Comparison of ENCODE assay signal across 13 mouse cellular contexts in genomic region chr12:92379130-92379529, GRCm38 (mm10).
DNase-seq lines count a peak whose midpoint lies in the region; ATAC-seq and TF ChIP-seq lines count a peak whose summit lies in the region.
"Had no signal": no experiment of that assay in that cellular context is flagged by ENCODE, and none has a peak within 500 bp of the region (broad histone marks: within the 10 kb centered on the region; RNA-seq: fewer than 3 reads in every experiment).

No protein-coding gene starts in this region.

- peak; percentile 43 for TF ChIP-seq CTCF in lung, postnatal 0 days (IDR thresholded peaks at IDR 0.05)
- TF ChIP-seq CTCF in brain, embryonic 14.5 days (IDR thresholded peaks at IDR 0.05; ENCODE audit: borderline replicate concordance, extremely low read depth, insufficient read depth, insufficient read length): peak; percentile 27; the same call in 1 of the 2 replicates

- DNase-seq in kidney, adult 9 months: peak; percentile 22
- DNase-seq in lung, postnatal 0 days (ENCODE audit: low spot score): no peak
- no peak for DNase-seq in lung, postnatal 25 days (ENCODE audit: low spot score)
- DNase-seq in brain, embryonic 14.5 days (ENCODE audit: low read depth): peak; percentile 72
- no peak for DNase-seq in MN1 (ENCODE audit: low spot score)
- DNase-seq: adrenal gland, postnatal 25 days; cerebellum, adult 11 months; gastrocnemius, postnatal 36 days; spleen, adult 18-20 months had no signal

- H3K36me3 ChIP-seq in kidney, embryonic 16.5 days (ENCODE audit: insufficient read depth, low read length): no peaks in the 10 kb centered on the region
- no peaks in the 10 kb centered on the region for H3K36me3 ChIP-seq in lung, postnatal 0 days (ENCODE audit: insufficient read depth, low read length)
- H3K36me3 ChIP-seq in forebrain, embryonic 16.5 days (ENCODE audit: control insufficient read depth, insufficient read depth): no peaks in the 10 kb centered on the region
- H3K36me3 ChIP-seq: hindbrain, embryonic 15.5 days had no signal

- H3K4me1 ChIP-seq in kidney, embryonic 16.5 days (ENCODE audit: insufficient read depth, low read length): no peaks in the 10 kb centered on the region
- no peaks in the 10 kb centered on the region for H3K4me1 ChIP-seq in lung, postnatal 0 days (ENCODE audit: insufficient read depth, low read depth, low read length)
- no peaks in the 10 kb centered on the region; the same call in 1 of the 2 replicates for H3K4me1 ChIP-seq in forebrain, embryonic 16.5 days (replicated peaks; ENCODE audit: control insufficient read depth, insufficient read depth, low read length)

- ATAC-seq in kidney, embryonic 16.5 days (ENCODE audit: low FRiP score, low TSS enrichment): no peak
- ATAC-seq in lung, postnatal 0 days: no peak
- ATAC-seq in forebrain, embryonic 16.5 days: peak; percentile 74

- no peak overlapping the region for H3K9ac ChIP-seq in kidney, embryonic 16.5 days (replicated peaks; ENCODE audit: low read length)
- no peak overlapping the region for H3K9ac ChIP-seq in lung, postnatal 0 days (replicated peaks; ENCODE audit: low read depth)
- H3K9ac ChIP-seq in forebrain, embryonic 16.5 days (replicated peaks; ENCODE audit: low read depth, low read length): no peak overlapping the region
- H3K9ac ChIP-seq: hindbrain, embryonic 15.5 days had no signal

- no peak overlapping the region for H3K27ac ChIP-seq in kidney, embryonic 16.5 days (ENCODE audit: low read length)
- H3K27ac ChIP-seq in lung, postnatal 0 days (ENCODE audit: low read length): no peak overlapping the region
- H3K27ac ChIP-seq in forebrain, embryonic 16.5 days (ENCODE audit: low read length): no peak overlapping the region
- H3K27ac ChIP-seq: hindbrain, embryonic 15.5 days had no signal

- 59% methylated on average over 3 of the region's 3 CpGs for WGBS in kidney, embryonic 16.5 days
- 34% methylated on average over 3 of the region's 3 CpGs for WGBS in lung, postnatal 0 days
- 32% methylated on average over 3 of the region's 3 CpGs for WGBS in forebrain, embryonic 16.5 days

- no peak for TF ChIP-seq POLR2A in brain, embryonic 14.5 days (IDR thresholded peaks at IDR 0.05; ENCODE audit: borderline replicate concordance, extremely low read depth, insufficient read depth, insufficient read length, poor library complexity, severe bottlenecking)

- no peak overlapping the region for H3K4me3 ChIP-seq in kidney, embryonic 16.5 days (ENCODE audit: low read length)
- H3K4me3 ChIP-seq in lung, postnatal 0 days (ENCODE audit: low read depth, low read length): no peak overlapping the region
- H3K4me3 ChIP-seq in forebrain, embryonic 16.5 days (replicated peaks; ENCODE audit: low read length): no peak overlapping the region
- H3K4me3 ChIP-seq: hindbrain, embryonic 15.5 days had no signal

- no peak overlapping the region for H3K4me2 ChIP-seq in kidney, embryonic 16.5 days (replicated peaks; ENCODE audit: low read depth, low read length)
- no peak overlapping the region for H3K4me2 ChIP-seq in lung, postnatal 0 days (replicated peaks; ENCODE audit: low read depth, low read length)
- no peak overlapping the region for H3K4me2 ChIP-seq in forebrain, embryonic 16.5 days (ENCODE audit: low read length)
- H3K4me2 ChIP-seq: hindbrain, embryonic 15.5 days; midbrain, embryonic 11.5 days had no signal

- TF ChIP-seq EP300 in lung, postnatal 0 days (IDR thresholded peaks at IDR 0.05): no peak

- no peaks in the 10 kb centered on the region for H3K9me3 ChIP-seq in kidney, embryonic 16.5 days (ENCODE audit: low read length)
- no peaks in the 10 kb centered on the region for H3K9me3 ChIP-seq in lung, postnatal 0 days (ENCODE audit: low read length)
- H3K9me3 ChIP-seq in forebrain, embryonic 16.5 days (ENCODE audit: control insufficient read depth, low read length): no peaks in the 10 kb centered on the region
- H3K9me3 ChIP-seq: hindbrain, embryonic 15.5 days had no signal

- no peaks in the 10 kb centered on the region for H3K27me3 ChIP-seq in kidney, embryonic 16.5 days (ENCODE audit: insufficient read depth, low read length)
- H3K27me3 ChIP-seq in lung, postnatal 0 days (replicated peaks; ENCODE audit: insufficient read depth, low read length): no peaks in the 10 kb centered on the region
- H3K27me3 ChIP-seq in forebrain, embryonic 16.5 days (replicated peaks; ENCODE audit: control insufficient read depth, insufficient read depth, low read length): no peaks in the 10 kb centered on the region
- H3K27me3 ChIP-seq: hindbrain, embryonic 15.5 days had no signal

Comparison
In these comparisons a context has a peak if more than half of its experiments do, and no peak if none do; other contexts are left out.
1. DNase-seq: peak in kidney, adult 9 months (single experiment) and brain, embryonic 14.5 days (single experiment); none in lung, postnatal 0 days (single experiment), lung, postnatal 25 days (single experiment) and MN1 (single experiment).